Mouse (Mus musculus): ENCODE data around the gene Tm6sf1. TPM values are rescaled to one million over a fixed set of nuclear protein-coding genes. Genes with fewer than 3 reads are reported as not detected.

The Tm6sf1 gene
- total RNA-seq, 2 experiments from 2014 or later, result 31.8 to 33.5 TPM

GRCm38 (mm10) chr7:81847777-81848176 lies 11.0 kb upstream of the Tm6sf1 start:
- intact Hi-C loops (cut with DNase I), result no loop called here
- no peak for DNase-seq (ENCODE audit: extremely low spot score in 1 of 2, low spot score in 2 of 2)

GRCm38 (mm10) chr7:81849214-81849613 lies 9.6 kb upstream of the Tm6sf1 start:
- DNase-seq (ENCODE audit: extremely low spot score in 1 of 2, low spot score in 2 of 2), result no peak
- intact Hi-C loops (cut with DNase I), result no loop called here

DNA sequence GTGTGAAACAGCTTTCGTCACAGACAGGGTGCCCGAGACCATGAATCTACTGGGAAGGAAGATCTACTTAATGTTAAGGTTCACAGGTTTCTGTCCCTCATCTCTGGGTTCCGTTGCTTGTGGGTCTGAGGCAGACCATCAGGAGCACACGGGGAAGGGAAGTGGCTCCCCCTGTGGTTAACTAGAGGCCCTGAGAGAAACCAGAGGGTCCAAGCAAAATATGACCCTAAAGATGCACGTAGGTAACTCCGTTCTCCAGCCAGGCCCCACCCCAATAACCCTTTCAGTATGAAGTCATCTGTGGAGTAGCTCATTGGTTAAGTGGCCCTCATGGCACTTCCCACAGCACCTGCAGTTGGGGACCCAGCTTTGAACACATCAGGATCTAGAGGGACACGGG lies 9.2 kb upstream of the Tm6sf1 start:
- intact Hi-C loops (cut with DNase I), result no loop called here
- no peak for DNase-seq (ENCODE audit: extremely low spot score in 1 of 2, low spot score in 2 of 2)

- intact Hi-C loops (cut with DNase I), result no loop called here
- DNase-seq (ENCODE audit: extremely low spot score in 1 of 2, low spot score in 2 of 2), result no peak
Measured at GRCm38 (mm10) chr7:81850171-81850570, 8.6 kb upstream of the Tm6sf1 start.

- intact Hi-C loops (cut with DNase I), result no loop called here
Measured at GRCm38 (mm10) chr7:81851706-81852105, 7.1 kb upstream of the Tm6sf1 start.

GRCm38 (mm10) chr7:81854568-81855307 lies 4.1 kb upstream of the Tm6sf1 start:
- intact Hi-C loops (cut with DNase I), result no loop called here

More at GRCm38 (mm10) chr7:81851706-81852105, 7.1 kb upstream of the Tm6sf1 start:
- no peak for DNase-seq (ENCODE audit: extremely low spot score in 1 of 2, low spot score in 2 of 2)

GRCm38 (mm10) chr7:81855694-81856093 lies 3.1 kb upstream of the Tm6sf1 start, which contains the start of gene Gm10160:
Gene Gm10160, minus strand, starts transcription at chr7:81855794.
- intact Hi-C loops (cut with DNase I), result no loop called here

More at GRCm38 (mm10) chr7:81854568-81855307, 4.1 kb upstream of the Tm6sf1 start:
- no peak for DNase-seq (ENCODE audit: extremely low spot score in 1 of 2, low spot score in 2 of 2)

GRCm38 (mm10) chr7:81856221-81856620 lies 2.6 kb upstream of the Tm6sf1 start:
- intact Hi-C loops (cut with DNase I), result no loop called here
- no peak for DNase-seq (ENCODE audit: extremely low spot score in 1 of 2, low spot score in 2 of 2)

More at GRCm38 (mm10) chr7:81855694-81856093, 3.1 kb upstream of the Tm6sf1 start, which contains the start of gene Gm10160:
- DNase-seq (ENCODE audit: extremely low spot score in 1 of 2, low spot score in 2 of 2), result no peak

- intact Hi-C loops (cut with DNase I), result no loop called here
- DNase-seq (ENCODE audit: extremely low spot score in 1 of 2, low spot score in 2 of 2), result no peak
Measured at GRCm38 (mm10) chr7:81858236-81858635, 565 bp upstream of the Tm6sf1 start.

DNA sequence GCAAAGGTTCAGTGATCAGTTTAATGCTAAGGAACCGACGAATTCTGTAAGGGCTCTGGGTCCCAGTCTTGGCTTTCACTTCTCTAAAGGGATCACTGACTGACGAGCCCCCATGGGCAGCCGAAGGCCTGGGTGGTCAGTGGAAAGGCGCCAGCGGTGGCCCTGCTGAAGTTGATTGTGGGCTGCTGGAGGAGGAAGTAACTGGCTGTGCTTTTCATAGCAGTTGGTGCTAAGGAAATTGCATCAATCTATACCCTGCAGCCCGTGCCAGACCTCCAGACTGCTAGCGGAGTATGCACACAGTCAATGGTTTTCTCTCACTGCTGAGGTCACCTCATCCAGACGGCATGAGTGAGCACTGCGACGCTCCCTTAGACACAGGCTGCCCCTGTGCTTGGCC lies 1.3 kb downstream of the Tm6sf1 start:
- intact Hi-C loops (cut with DNase I), result no loop called here
- peak; percentile 56 to 71 for DNase-seq (ENCODE audit: extremely low spot score in 1 of 2, low spot score in 2 of 2)

DNA sequence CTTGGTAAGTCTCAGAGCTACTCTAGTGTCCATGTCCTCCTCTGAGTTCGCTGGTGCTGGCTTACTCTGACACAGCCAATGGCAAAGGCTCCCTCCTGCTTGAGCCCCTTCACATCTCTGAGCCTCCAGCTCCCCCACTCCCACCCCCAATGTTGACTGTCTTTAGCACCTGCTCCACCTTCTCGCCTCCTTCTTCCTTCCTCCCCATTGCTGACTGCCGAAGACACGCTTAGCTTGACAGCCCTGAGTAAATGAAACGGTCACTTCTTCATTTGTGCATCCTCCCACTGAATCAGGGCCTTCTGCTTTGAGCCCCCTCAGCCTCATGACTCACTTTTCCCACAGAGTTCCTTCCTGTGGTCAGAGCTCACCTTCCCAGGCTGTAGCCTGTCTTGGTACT lies 2.2 kb downstream of the Tm6sf1 start:
- intact Hi-C loops (cut with DNase I), result no loop called here
- no peak for DNase-seq (ENCODE audit: extremely low spot score in 1 of 2, low spot score in 2 of 2)

DNA sequence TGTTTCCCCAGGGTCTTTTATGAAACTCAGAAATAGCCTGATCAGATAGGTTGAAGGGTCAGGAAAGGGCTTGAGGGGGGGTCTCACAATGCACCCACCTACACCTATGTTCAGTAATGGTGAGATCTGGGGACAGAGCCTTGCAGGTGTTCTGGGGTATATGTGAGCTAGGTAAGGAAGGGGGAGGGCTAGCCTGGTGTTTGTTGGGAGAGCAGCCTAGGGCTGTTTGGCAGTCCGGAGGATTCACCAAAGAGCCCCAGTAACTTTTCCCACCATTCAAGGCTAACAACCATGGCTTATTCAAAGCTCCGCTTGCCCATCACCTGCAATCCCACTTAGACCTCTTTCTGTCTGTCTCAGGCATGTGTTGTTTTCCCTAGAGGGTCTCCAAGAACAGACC lies 2.7 kb downstream of the Tm6sf1 start:
- DNase-seq (ENCODE audit: extremely low spot score in 1 of 2, low spot score in 2 of 2), result no peak
- intact Hi-C loops (cut with DNase I), result no loop called here

GRCm38 (mm10) chr7:81861921-81862320 lies 3.1 kb downstream of the Tm6sf1 start:
- intact Hi-C loops (cut with DNase I), result no loop called here
- DNase-seq (ENCODE audit: extremely low spot score in 1 of 2, low spot score in 2 of 2), result no peak

GRCm38 (mm10) chr7:81862587-81863583 lies 4.1 kb downstream of the Tm6sf1 start:
- DNase-seq (ENCODE audit: extremely low spot score in 1 of 2, low spot score in 2 of 2), result peak in 1 of 2 experiments; percentile 64
- intact Hi-C loops (cut with DNase I), result no loop called here

GRCm38 (mm10) chr7:81864552-81864951 lies 5.8 kb downstream of the Tm6sf1 start:
- intact Hi-C loops (cut with DNase I), result no loop called here
- DNase-seq (ENCODE audit: extremely low spot score in 1 of 2, low spot score in 2 of 2), result no peak

DNA sequence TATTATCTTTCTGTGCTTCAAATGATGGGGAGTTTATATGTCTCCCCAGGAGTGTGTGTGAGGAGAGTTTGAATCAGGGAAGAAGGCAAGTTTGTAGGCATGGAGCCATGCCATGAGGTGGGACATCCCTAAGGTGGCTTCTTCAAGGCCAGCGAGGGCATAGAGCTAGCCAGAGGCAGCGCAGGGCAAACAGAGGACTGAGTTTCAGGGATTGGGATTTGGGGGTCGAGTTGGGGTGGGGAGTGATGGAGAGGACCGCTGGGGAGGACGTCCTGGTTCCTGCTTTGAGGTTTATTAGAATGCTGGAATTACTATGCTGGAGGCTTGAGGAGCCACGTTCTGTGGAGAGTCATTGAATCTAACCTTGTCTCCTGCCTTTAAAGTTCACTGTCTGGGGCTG lies 7.1 kb downstream of the Tm6sf1 start:
- no peak for DNase-seq (ENCODE audit: extremely low spot score in 1 of 2, low spot score in 2 of 2)
- intact Hi-C loops (cut with DNase I), result no loop called here

- intact Hi-C loops (cut with DNase I), result no loop called here
- DNase-seq (ENCODE audit: extremely low spot score in 1 of 2, low spot score in 2 of 2), result no peak
Measured at GRCm38 (mm10) chr7:81867231-81867930, 8.6 kb downstream of the Tm6sf1 start.

DNA sequence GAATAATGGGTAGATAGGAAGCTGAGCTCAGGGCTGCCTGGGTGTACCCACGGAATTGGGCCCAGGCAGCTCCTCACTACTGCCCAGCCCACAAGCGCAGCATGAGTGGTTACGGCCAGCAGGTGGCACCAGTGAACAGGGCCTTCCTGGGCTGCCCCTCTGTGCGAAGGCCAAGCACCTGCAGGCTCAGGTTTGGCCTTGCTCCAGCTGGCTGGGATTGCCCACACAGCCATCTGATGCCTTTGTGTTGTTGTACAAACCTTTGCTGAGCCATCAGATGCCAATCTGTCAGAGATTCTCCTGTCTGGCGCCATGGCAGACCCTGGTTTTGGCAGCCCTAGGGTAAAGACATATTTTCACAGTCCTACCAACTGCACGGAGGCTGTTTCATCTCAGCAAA lies 9.4 kb downstream of the Tm6sf1 start:
- intact Hi-C loops (cut with DNase I), result no loop called here
- DNase-seq (ENCODE audit: extremely low spot score in 1 of 2, low spot score in 2 of 2), result peak in 1 of 2 experiments; percentile 83

GRCm38 (mm10) chr7:81872493-81873013 lies 13.8 kb downstream of the Tm6sf1 start:
- DNase-seq (ENCODE audit: extremely low spot score in 1 of 2, low spot score in 2 of 2), result no peak
- intact Hi-C loops (cut with DNase I), result no loop called here

Measured in left cerebral cortex, postnatal 10 days (tissue).